Mouse (Mus musculus) cerebellum, adult 2 months (tissue): ENCODE results near the gene Olfr830.
"Not testable (repeated sequence)": the region's sequence is repeated elsewhere in the genome, so short reads cannot be mapped to it uniquely, and the experiment has no call there.

Experiments used
- CTCF ChIP-seq: fragments of 200-500 bp; IDR thresholded peaks from 2 replicates; pipeline ENCODE4 v1.5.1; 2011; ENCODE audit warnings: low read depth, mild to moderate bottlenecking, control low read depth, low read length, moderate library complexity, borderline replicate concordance; ENCODE audit not compliant: insufficient read depth
- POLR2A ChIP-seq: fragments of 200-500 bp; IDR thresholded peaks from 2 replicates; pipeline ENCODE4 v1.6.1; 2011; ENCODE audit warnings: low read length, control low read depth, borderline replicate concordance; ENCODE audit not compliant: insufficient read depth

DNA sequence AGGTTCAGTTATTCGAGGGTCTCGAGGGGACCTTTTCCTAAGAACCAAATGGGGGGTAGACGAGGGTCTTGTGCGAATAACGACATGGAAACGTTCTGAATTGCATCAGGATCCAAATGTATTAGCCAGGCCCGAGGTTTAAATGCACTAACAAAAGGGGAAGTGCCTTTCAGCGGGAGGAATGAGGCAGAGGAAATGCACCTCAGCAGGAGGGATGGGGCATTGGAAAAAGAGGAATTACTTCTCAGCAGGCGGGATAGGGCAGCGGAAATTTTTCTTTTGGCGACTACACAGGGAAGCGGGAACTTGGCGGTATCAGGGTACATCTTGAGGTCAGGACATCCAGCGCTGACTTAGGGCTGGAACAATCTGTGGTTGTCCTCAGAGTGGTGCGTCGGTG, 53.4 kb downstream of the Olfr830 start:
- TF ChIP-seq CTCF, POLR2A: not testable (repeated sequence)
